Mouse (Mus musculus): ENCODE measurements around the gene Pcsk1n.

DNA sequence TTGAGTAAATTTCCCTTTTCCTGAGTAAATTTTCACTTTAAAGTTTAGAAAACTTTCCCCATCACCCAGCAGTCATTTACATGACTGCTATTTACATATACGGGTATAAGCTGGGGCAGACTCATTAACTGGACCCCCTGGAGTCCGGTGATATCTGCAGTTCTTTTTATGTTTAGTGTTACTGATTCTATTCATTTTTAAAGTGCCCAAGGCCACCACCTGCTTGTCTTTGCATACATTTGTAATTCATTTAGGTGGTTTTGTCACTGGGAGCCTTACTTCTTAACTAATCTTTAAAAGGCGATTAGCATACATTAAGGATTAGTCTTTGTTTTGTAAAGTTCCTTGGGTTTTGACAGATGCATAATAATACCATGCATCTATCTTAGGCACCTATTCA, 49.8 kb upstream of the Pcsk1n start:
- TF ChIP-seq EP300 (IDR thresholded peaks at IDR 0.05; ENCODE audit: low read depth in 1 of 2, low read length in 2 of 2) (no peak), CTCF (IDR thresholded peaks at IDR 0.05 in 2 of 3, conservative IDR thresholded peaks at IDR 0.05 in 1 of 3; ENCODE audit: control insufficient read depth in 1 of 3, insufficient read depth in 1 of 3, low read depth in 2 of 3, low read length in 3 of 3, poor library complexity in 1 of 3, severe bottlenecking in 1 of 3) (no peak), BHLHE40 (IDR thresholded peaks at IDR 0.05; ENCODE audit: borderline replicate concordance, low read depth, low read length) (no peak), POLR2A (IDR thresholded peaks at IDR 0.05; ENCODE audit: control insufficient read depth in 1 of 2, insufficient read depth in 1 of 2, low read depth in 1 of 2, low read length in 2 of 2, poor library complexity in 1 of 2) (no peak), GABPA (IDR thresholded peaks at IDR 0.05; ENCODE audit: low read depth, low read length) (no peak)

Data from MEL (cell line).